Mouse (Mus musculus) lung, embryonic 15.5 days (tissue): Measurements from ENCODE around the gene Psg22. TPM values are rescaled to one million over a fixed set of nuclear protein-coding genes. Genes with fewer than 3 reads are reported as not detected.
"Not testable (repeated sequence)": the region's sequence is repeated elsewhere in the genome, so short reads cannot be mapped to it uniquely, and the experiment has no call there.

Experiments
- ATAC-seq: fragments of 200-750 bp; cut with Nextera tagmentation; 2 replicates; pipeline ENCODE4 v1.8.0; 2017; ENCODE audit warnings: moderate number of reproducible peaks, borderline replicate concordance; ENCODE audit not compliant: low FRiP score, low TSS enrichment; ENCODE audit errors: extremely low read depth
- H3K27ac ChIP-seq: fragments of 300-500 bp; sonication (generic); 2 replicates; pipeline ENCODE4 v1.5.1; 2015; ENCODE audit warnings: moderate library complexity, mild to moderate bottlenecking, inconsistent platforms
- H3K27me3 ChIP-seq: fragments of 300-500 bp; sonication (generic); 2 replicates; pipeline ENCODE4 v1.6.1; 2015; ENCODE audit warnings: inconsistent platforms
- H3K36me3 ChIP-seq: fragments of 300-500 bp; sonication (generic); 2 replicates; pipeline ENCODE4 v1.6.1; 2015; ENCODE audit warnings: inconsistent platforms
- H3K4me1 ChIP-seq: fragments of 300-500 bp; sonication (generic); 2 replicates; pipeline ENCODE4 v1.6.1; 2015; ENCODE audit warnings: inconsistent platforms
- H3K4me2 ChIP-seq: fragments of 300-500 bp; sonication (generic); 2 replicates; pipeline ENCODE4 v1.6.1; 2015; ENCODE audit warnings: inconsistent platforms, mild to moderate bottlenecking, moderate library complexity
- H3K4me3 ChIP-seq: fragments of 300-500 bp; sonication (generic); 2 replicates; pipeline ENCODE4 v1.5.1; 2015; ENCODE audit warnings: mild to moderate bottlenecking, inconsistent platforms
- H3K9ac ChIP-seq: fragments of 300-500 bp; sonication (generic); 2 replicates; pipeline ENCODE4 v1.6.1; 2015; ENCODE audit warnings: inconsistent platforms
- H3K9me3 ChIP-seq: fragments of 300-500 bp; sonication (generic); 2 replicates; pipeline ENCODE4 v1.6.1; 2016; ENCODE audit warnings: inconsistent platforms
- WGBS: fragments of 180-500 bp; shearing (Covaris S2); methylation state at CpG from one replicate; pipeline ENCODE4 v1.1.7; 2015; 5-methylcytosine and 5-hydroxymethylcytosine counted together
- polyA plus RNA-seq: library from polyadenylated mRNA; unstranded; fragments of >200 nt; fragmentation: Nextera tagmentation; extraction: Ambion mirVana; gene quantifications from 2 replicates; pipeline ENCODE4 v1.2.1, GENCODE M21; 2015

The Psg22 gene
- not detected in 2 replicates for polyA plus RNA-seq

DNA sequence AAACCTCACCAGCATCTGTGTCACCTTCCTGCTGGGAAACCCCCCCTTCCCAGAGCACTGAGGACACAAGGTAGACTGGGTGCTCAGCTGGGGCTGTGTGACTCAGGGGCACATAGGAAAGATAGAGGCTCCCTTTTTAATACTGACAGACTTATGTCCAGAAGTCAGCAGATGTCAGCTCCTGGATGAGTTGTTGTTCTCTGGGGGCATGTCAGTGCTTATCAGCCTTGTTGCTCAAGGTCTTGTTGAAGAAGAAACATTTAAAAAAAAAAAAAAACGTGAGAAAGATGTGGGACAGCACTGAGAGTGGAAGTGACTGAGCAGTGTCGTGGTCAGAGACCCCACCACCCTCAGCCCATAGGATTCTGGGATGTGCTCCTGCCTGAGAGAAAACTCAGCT is at the start of gene Psg22:
Psg22 (plus strand) TSS at position 301 of the 400 bp plus-strand sequence.
- ATAC-seq, result no peak
- Histone ChIP-seq H3K36me3 (no peaks in the 10 kb centered on the region), H3K9me3 (no peaks in the 10 kb centered on the region), H3K4me3 (no peak within 1 kb of the TSS), H3K4me1 (no peaks in the 10 kb centered on the region), H3K27ac (no peak within 1 kb of the TSS), H3K9ac (no peak within 1 kb of the TSS), H3K4me2 (no peak within 1 kb of the TSS), H3K27me3 (no peaks in the 10 kb centered on the region)
- 32% methylated on average over 2 of the region's 2 CpGs for WGBS

DNA sequence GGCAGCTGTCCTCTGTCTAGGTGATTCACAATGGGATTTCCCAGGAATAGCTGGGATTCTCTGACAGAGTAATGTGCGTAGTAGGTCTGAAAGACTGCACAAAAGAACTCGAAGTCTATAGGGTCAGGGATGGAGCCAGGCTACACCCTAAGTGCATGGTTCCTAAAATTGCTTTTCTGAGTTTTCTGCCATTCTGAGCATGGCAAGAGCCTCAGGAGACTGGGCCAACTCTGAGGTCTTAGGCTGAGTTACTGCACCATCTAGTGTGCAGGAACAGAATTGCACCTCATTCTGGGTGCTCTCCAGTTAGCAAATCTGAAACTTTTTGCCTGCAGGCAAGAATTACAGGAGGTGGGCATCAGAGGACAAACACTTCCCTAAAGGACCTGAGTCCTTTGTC is 38.1 kb upstream of the Psg22 start:
- Histone ChIP-seq H3K9ac (no peak overlapping the region), H3K36me3 (no peaks in the 10 kb centered on the region), H3K4me3 (no peak overlapping the region), H3K27me3 (no peaks in the 10 kb centered on the region), H3K4me2 (no peak overlapping the region), H3K9me3 (no peaks in the 10 kb centered on the region), H3K27ac (no peak overlapping the region), H3K4me1 (no peaks in the 10 kb centered on the region)
- ATAC-seq, result no peak
- WGBS, result 34% methylated on average over 2 of the region's 2 CpGs

DNA sequence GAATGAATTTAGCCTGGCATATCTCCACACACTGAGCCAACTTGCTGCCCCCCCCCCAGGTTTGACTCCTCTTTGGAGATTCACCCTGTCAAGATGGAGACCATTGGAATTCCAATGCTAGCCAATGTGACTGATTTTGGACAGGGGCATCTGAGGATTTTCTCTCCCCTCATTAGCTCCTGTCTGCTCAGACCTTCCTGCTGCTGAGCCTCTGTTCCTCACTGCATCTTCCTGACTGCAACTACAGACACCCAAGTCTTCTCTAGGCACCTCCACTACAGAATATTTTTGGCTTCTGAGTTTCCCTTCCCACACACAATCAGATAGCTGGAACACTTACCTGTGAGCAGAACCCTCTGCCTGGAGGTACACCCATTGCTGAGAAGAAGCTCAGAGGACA is 32.3 kb upstream of the Psg22 start:
- Histone ChIP-seq H3K36me3 (no peaks in the 10 kb centered on the region), H3K4me2 (no peak overlapping the region), H3K27me3 (no peaks in the 10 kb centered on the region), H3K9ac (no peak overlapping the region), H3K4me3 (no peak overlapping the region), H3K4me1 (no peaks in the 10 kb centered on the region), H3K9me3 (no peaks in the 10 kb centered on the region), H3K27ac (no peak overlapping the region)
- no peak for ATAC-seq

DNA sequence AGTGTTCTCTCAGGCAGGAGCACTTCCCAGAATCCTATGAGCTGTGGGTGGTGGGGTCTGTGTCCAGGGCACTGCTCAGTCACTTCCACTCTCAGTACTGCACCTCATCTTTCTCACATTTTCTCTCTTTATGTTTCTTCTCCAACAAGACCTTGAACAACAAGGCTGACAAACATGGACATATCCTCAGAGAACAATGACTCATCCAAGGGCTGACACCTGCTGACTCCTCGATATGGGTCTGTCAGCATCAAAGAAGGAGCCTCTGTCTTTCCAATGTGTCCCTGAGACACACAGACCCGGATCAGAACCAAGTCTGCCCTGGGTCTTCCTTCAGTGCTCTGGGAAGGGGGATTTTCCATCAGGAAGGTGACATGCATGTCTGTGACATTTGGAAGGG is 31.8 kb upstream of the Psg22 start, which contains the start of gene Psg20:
Psg20 (minus strand) TSS at position 101 of the 400 bp plus-strand sequence.
- ATAC-seq, result no peak
- H3K4me3 ChIP-seq, result no peak within 1 kb of the TSS
- H3K9me3 ChIP-seq, result no peaks in the 10 kb centered on the region
- H3K4me1 ChIP-seq, result no peaks in the 10 kb centered on the region
- H3K9ac ChIP-seq, result no peak within 1 kb of the TSS
- no peaks in the 10 kb centered on the region for H3K36me3 ChIP-seq
- WGBS, result 67% methylated on average over 2 of the region's 2 CpGs
- no peaks in the 10 kb centered on the region for H3K27me3 ChIP-seq
- H3K4me2 ChIP-seq, result no peak within 1 kb of the TSS
- no peak within 1 kb of the TSS for H3K27ac ChIP-seq

DNA sequence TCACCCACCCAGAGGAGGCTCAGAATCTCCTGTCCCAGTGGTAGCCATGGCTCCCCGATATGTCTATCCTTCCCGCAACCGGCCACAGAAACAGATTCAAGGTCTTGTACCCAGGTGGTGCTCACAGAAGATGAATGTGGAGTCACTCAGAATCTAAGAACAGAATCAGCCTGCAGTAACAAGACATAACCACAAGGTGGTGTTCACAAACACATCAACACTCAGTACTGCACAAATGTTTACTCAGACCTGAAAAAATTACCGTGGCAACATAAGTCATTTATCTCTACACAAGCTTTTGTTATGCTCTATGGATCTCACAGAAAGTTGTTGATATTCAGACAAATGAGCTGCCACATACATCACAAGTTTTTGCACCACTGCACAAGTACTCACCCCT is 7.6 kb upstream of the Psg22 start:
- not testable (repeated sequence) for H3K4me3 ChIP-seq, H3K4me1 ChIP-seq, H3K36me3 ChIP-seq, H3K27me3 ChIP-seq, H3K27ac ChIP-seq, H3K9me3 ChIP-seq, ATAC-seq, H3K4me2 ChIP-seq, H3K9ac ChIP-seq
- WGBS, result 62% methylated on average over 4 of the region's 4 CpGs

DNA sequence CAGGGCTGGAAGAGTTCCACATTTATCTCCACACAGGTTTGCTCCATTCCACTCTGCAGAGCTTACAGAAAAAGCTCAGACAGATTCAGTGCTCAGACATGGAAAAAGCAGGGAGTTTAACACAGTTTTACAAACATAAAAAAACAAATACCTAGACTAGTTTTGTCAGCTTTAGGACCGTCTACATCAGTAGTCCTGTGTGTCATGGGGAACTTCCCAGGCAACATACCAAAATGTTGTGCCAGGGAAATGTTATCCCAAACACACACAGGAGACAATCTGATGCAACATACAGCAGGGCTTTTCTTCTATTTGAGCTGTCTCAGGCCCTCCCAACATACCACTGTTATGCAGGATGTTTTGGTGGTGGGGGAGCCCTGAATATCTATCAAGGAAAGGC is 7.0 kb upstream of the Psg22 start:
- H3K4me2 ChIP-seq, result no peak overlapping the region
- H3K36me3 ChIP-seq, result no peaks in the 10 kb centered on the region
- no peak overlapping the region for H3K27ac ChIP-seq
- ATAC-seq, result no peak
- 26% methylated on average over 1 of the region's 1 CpGs for WGBS
- H3K4me3 ChIP-seq, result no peak overlapping the region
- H3K27me3 ChIP-seq, result no peaks in the 10 kb centered on the region
- no peak overlapping the region for H3K9ac ChIP-seq
- no peaks in the 10 kb centered on the region for H3K4me1 ChIP-seq
- H3K9me3 ChIP-seq, result no peaks in the 10 kb centered on the region

DNA sequence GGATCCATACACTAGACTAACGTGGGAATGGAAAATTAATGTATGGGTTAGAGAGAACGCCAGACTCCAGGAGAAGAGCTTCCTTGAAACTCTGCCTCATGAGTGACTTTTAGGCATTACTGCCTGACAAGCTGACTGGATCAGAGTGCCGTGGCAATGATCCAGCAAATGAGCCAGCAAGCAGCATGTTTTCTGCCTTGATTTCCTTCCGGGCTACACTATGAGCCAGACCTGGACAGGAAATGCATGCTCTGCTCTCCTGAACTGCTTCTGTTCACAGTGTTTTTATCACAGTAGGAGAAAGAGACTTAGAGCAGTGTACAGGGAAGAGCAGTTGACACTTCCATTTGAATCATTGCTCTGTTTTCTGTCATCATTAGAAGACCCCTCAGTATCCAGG is 2.3 kb upstream of the Psg22 start:
- Histone ChIP-seq H3K9me3 (no peaks in the 10 kb centered on the region), H3K27me3 (no peaks in the 10 kb centered on the region), H3K36me3 (no peaks in the 10 kb centered on the region), H3K4me2 (no peak overlapping the region), H3K4me3 (no peak overlapping the region), H3K27ac (no peak overlapping the region), H3K9ac (no peak overlapping the region), H3K4me1 (no peaks in the 10 kb centered on the region)
- 58% methylated on average over 4 of the region's 4 CpGs for WGBS
- no peak for ATAC-seq

DNA sequence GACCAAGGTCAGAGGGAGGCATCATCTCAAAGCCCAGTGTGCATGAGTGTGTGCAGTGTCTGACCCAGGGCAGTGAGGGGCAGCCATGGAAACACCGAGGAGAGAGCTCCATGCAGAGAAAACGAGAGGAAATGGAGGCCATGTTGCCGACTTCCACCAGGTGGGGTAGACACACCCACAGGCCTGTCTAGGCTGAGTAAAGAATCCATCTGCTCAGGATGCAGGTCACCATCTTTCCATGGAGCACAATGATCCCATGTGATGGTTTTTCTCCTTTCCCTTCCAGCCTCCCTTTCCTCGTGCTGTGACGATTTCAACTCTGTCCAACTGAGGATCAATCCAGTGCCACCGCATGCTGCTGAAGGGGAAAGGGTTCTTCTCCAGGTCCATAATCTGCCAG is 6.1 kb downstream of the Psg22 start:
- H3K4me3 ChIP-seq, result no peak overlapping the region
- H3K36me3 ChIP-seq, result no peaks in the 10 kb centered on the region
- H3K27me3 ChIP-seq, result no peaks in the 10 kb centered on the region
- H3K4me1 ChIP-seq, result no peaks in the 10 kb centered on the region
- ATAC-seq, result no peak
- no peak overlapping the region for H3K27ac ChIP-seq
- no peak overlapping the region for H3K4me2 ChIP-seq
- no peaks in the 10 kb centered on the region for H3K9me3 ChIP-seq
- no peak overlapping the region for H3K9ac ChIP-seq
- WGBS, result 80% methylated on average over 6 of the region's 6 CpGs

DNA sequence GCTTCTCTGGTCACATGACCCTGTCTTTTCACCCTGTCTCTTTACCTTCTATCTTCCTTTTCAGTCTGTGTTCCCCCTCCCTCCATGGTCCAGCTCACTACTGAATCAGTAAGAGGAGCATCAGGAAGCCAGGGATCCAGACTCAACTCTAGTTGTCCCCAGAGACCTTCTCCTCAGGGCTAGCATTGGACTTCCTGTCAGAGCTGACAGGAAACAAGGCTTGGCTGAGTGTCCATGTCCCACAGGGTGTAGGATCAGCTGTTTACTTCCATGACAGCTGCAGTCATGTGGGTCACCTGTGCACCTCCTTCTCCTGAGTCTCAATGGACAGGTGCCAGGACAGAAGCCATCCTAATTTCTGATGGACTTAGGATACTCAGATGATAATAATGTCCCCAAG is 8.0 kb downstream of the Psg22 start:
- H3K4me1 ChIP-seq, H3K9ac ChIP-seq, H3K27me3 ChIP-seq, H3K36me3 ChIP-seq, ATAC-seq, H3K9me3 ChIP-seq, H3K4me2 ChIP-seq, H3K4me3 ChIP-seq, H3K27ac ChIP-seq: not testable (repeated sequence)

DNA sequence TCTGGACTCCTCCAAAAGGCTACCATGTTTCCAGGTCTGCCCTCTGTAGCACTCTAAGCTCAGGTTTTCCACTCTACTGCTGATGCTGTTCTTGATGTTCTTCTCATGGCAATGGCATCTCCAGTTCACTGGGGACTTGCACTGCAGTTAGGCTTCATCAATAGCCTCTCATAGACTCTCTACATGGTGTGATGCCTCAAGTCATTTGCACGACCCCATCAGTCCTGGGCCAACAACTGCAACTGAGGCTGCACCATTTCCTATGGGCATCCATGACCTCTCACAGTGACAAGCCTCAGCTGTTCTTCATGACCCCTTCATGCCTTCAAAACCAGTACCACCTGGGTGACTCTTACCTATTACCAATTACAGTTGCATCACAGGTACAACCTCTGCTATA is 10.5 kb downstream of the Psg22 start:
- ATAC-seq, result no peak
- WGBS, result 64% methylated on average over 1 of the region's 1 CpGs
- Histone ChIP-seq H3K9ac (no peak overlapping the region), H3K27ac (no peak overlapping the region), H3K36me3 (no peaks in the 10 kb centered on the region), H3K27me3 (no peaks in the 10 kb centered on the region), H3K9me3 (no peaks in the 10 kb centered on the region), H3K4me2 (no peak overlapping the region), H3K4me3 (no peak overlapping the region), H3K4me1 (no peaks in the 10 kb centered on the region)

DNA sequence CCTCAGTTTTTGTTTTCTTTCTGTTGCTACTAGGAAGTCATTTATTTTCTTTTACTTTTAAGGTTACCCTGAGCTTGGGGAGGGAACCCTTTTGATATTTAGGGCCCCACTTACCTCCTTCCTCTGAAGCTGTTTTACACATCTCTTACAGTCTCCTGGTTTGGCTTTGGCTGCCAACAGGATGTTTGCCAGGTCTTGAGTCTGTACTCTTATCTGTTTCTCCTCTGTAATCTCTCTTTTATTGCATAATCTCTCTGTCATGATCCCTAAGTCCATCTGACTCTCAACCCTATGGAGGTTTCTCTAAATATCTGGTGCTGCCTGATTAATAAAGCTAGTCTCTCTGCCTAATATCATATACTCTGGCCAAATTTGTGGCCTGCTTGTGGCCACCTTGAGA is 15.2 kb downstream of the Psg22 start:
- H3K27me3 ChIP-seq, result no peaks in the 10 kb centered on the region
- no peaks in the 10 kb centered on the region for H3K9me3 ChIP-seq
- H3K4me3 ChIP-seq, result no peak overlapping the region

DNA sequence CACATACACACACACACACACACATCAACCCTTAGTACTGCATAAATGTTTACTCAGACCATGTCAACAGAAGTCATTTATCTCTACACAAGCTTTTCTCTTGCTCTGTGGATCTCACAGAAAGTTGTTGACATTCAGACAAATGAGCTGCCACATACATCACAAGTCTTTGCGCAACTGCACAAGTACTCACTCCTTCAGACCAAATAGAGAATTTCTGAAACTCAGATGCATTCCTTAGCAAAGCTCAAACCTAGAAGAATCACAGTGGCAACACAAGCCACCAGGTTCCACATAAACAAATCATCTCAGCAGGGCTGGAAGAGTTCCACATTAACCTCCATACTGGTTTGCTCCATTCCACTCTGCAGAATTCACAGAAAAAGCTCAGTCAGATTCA is 16.6 kb downstream of the Psg22 start:
- Histone ChIP-seq H3K27ac (no peak overlapping the region), H3K4me1 (no peaks in the 10 kb centered on the region), H3K27me3 (no peaks in the 10 kb centered on the region), H3K36me3 (no peaks in the 10 kb centered on the region), H3K9ac (no peak overlapping the region), H3K4me2 (no peak overlapping the region), H3K4me3 (no peak overlapping the region), H3K9me3 (no peaks in the 10 kb centered on the region)
- WGBS, result 40% methylated on average over 1 of the region's 1 CpGs
- ATAC-seq, result no peak

More for the DNA sequence above, 15.2 kb downstream of the Psg22 start:
- no peaks in the 10 kb centered on the region for H3K4me1 ChIP-seq
- no peaks in the 10 kb centered on the region for H3K36me3 ChIP-seq
- no peak overlapping the region for H3K4me2 ChIP-seq
- H3K9ac ChIP-seq, result no peak overlapping the region
- no peak for ATAC-seq
- no peak overlapping the region for H3K27ac ChIP-seq

DNA sequence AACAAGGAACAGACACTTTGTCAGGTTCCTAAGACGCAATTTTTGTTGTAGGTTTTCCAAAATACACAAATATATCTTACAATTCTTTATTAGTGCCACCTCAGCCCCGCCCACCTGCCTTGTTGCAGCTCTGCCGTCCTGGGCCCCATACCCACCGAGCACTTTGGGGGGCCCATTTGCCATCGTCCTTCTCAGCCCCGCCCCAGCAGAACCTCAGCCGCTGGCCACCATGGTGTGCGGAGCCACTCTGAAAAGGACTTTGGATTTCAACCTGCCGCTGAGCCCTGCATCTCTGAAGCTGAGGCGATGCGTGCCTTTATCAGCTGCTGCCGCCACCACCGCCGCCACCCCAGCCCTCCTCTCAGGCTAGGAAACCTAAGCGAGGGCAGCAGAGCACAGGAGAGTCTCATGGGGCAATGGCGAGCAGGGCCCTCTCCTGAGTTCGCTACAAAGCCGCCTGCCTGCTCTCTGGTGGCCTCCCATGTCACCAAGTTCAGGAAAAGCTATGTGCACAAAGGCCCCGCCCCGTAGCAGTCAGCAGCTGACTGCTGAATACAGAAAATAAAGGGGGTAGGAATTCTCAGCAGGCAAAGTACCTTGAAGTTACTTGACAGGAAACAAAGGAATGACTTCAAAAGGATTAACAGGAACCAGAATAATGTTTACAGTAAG is 28.4 kb downstream of the Psg22 start:
- H3K36me3 ChIP-seq, result no peaks in the 10 kb centered on the region
- 0 out of 2 replicates have a peak overlapping the region, but pooled peaks have one; percentile 8 for H3K9ac ChIP-seq
- peak overlapping the region; percentile 12 for H3K4me3 ChIP-seq
- no peak overlapping the region for H3K27ac ChIP-seq
- no peaks in the 10 kb centered on the region for H3K9me3 ChIP-seq
- H3K4me1 ChIP-seq, result no peaks in the 10 kb centered on the region
- 9% methylated on average over 20 of the region's 20 CpGs for WGBS
- ATAC-seq, result peak; percentile 42
- peak overlapping the region; percentile 38 for H3K4me2 ChIP-seq
- peaks cover 17% of the 10 kb centered on the region for H3K27me3 ChIP-seq
